In the genomic region with DNA sequence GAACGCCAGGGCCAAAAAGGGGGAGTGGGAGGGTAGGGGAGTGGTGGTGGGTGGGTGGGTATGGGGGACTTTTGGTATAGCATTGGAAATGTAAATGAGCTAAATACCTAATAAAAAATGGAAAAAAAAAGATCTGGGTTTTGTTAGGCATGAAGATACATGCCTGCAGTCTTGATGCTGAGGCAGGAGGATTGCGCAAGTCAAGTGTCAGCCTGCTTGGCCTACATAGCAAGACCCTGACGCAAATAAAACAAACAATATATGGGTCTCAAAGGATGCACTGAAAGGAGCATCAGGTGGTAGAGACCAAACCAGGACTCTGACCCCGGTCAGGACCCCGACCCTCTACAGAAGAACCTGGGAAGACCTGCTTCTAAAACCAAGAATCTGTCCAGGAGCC, we compare ENCODE assay signal across 24 mouse cellular contexts.
"Had no signal": no experiment of that assay in that cellular context is flagged by ENCODE, and none has a peak within 500 bp of the region (broad histone marks: within the 10 kb centered on the region; RNA-seq: fewer than 3 reads in every experiment).

No protein-coding gene starts in this region.

- H3K9ac ChIP-seq: heart, embryonic 13.5 days; heart, embryonic 15.5 days; hindbrain, embryonic 13.5 days; intestine, embryonic 15.5 days; limb, embryonic 13.5 days; limb, embryonic 15.5 days; liver, embryonic 12.5 days had no signal

- DNase-seq: gastrocnemius, adult 2 months; gastrocnemius, postnatal 10 days; gastrocnemius, postnatal 36 days; heart, adult 11 months; heart, adult 2 months; heart, postnatal 14 days; heart, postnatal 4 days; kidney, adult 18-20 months; kidney, adult 8-10 months; kidney, postnatal 10 days; kidney, postnatal 25 days; kidney, postnatal 4 days had no signal

- H3K9me3 ChIP-seq: heart, embryonic 13.5 days; heart, embryonic 15.5 days; hindbrain, embryonic 13.5 days; intestine, embryonic 15.5 days; limb, embryonic 13.5 days; limb, embryonic 15.5 days; liver, embryonic 12.5 days had no signal

- H3K27ac ChIP-seq: gastrocnemius, adult 2 months; heart, adult 2 months; heart, embryonic 13.5 days; heart, embryonic 15.5 days; hindbrain, embryonic 13.5 days; intestine, embryonic 15.5 days; layer of hippocampus, adult 2 months; left cerebral cortex, adult 2 months; limb, embryonic 13.5 days; limb, embryonic 15.5 days; liver, embryonic 12.5 days had no signal

- H3K4me3 ChIP-seq: gastrocnemius, adult 2 months; heart, adult 2 months; heart, embryonic 13.5 days; heart, embryonic 15.5 days; hindbrain, embryonic 13.5 days; intestine, embryonic 15.5 days; layer of hippocampus, adult 2 months; left cerebral cortex, adult 2 months; limb, embryonic 13.5 days; limb, embryonic 15.5 days; liver, embryonic 12.5 days had no signal

- ATAC-seq: hindbrain, embryonic 16.5 days; inflammation-experienced regulatory T-cells, adult 6 months; intestine, embryonic 15.5 days had no signal

- H3K27me3 ChIP-seq: heart, embryonic 13.5 days; heart, embryonic 15.5 days; intestine, embryonic 15.5 days; limb, embryonic 13.5 days; limb, embryonic 15.5 days; liver, embryonic 12.5 days had no signal

- H3K4me2 ChIP-seq: heart, embryonic 11.5 days; heart, embryonic 13.5 days; heart, embryonic 15.5 days; hindbrain, embryonic 13.5 days; intestine, embryonic 15.5 days; limb, embryonic 13.5 days; limb, embryonic 15.5 days; liver, embryonic 12.5 days had no signal

- H3K36me3 ChIP-seq: heart, embryonic 15.5 days; hindbrain, embryonic 13.5 days; intestine, embryonic 15.5 days; limb, embryonic 15.5 days; liver, embryonic 12.5 days had no signal
